Mouse (Mus musculus) urinary bladder, postnatal 10 days (tissue): Measurements from ENCODE around the gene Map3k20.

ENCODE experiments used
- DNase-seq: peaks from one replicate; pipeline ENCODE4 v3.0.0; 2022; ENCODE audit warnings: low spot score

Map3k20 gene

GRCm38 (mm10) chr2:72426776-72427175 is 141.3 kb downstream of the Map3k20 start:
- DNase-seq: no peak

- DNase-seq: no peak
These were observed 141.9 kb downstream of the Map3k20 start for GRCm38 (mm10) chr2:72427288-72427687.

GRCm38 (mm10) chr2:72438941-72439533 is 153.6 kb downstream of the Map3k20 start:
- no peak for DNase-seq

- DNase-seq: no peak
These were observed 155.6 kb downstream of the Map3k20 start for GRCm38 (mm10) chr2:72441010-72441409.

- no peak for DNase-seq
These were observed 157.4 kb downstream of the Map3k20 start for GRCm38 (mm10) chr2:72442825-72443224.

- DNase-seq: no peak
These were observed 158.5 kb downstream of the Map3k20 start for GRCm38 (mm10) chr2:72443960-72444359.

GRCm38 (mm10) chr2:72446106-72446505 is 160.7 kb downstream of the Map3k20 start:
- no peak for DNase-seq

GRCm38 (mm10) chr2:72446615-72447014 is 161.2 kb downstream of the Map3k20 start:
- DNase-seq: no peak

- no peak for DNase-seq
These were observed 168.1 kb downstream of the Map3k20 start for GRCm38 (mm10) chr2:72453563-72453962.

- DNase-seq: no peak
These were observed 170.8 kb downstream of the Map3k20 start for GRCm38 (mm10) chr2:72456189-72456588.

GRCm38 (mm10) chr2:72464376-72465014 is 179.1 kb downstream of the Map3k20 start:
- no peak for DNase-seq

- DNase-seq: no peak
These were observed 182.2 kb downstream of the Map3k20 start for GRCm38 (mm10) chr2:72467604-72468003.

GRCm38 (mm10) chr2:72471415-72472070 is 186.1 kb downstream of the Map3k20 start:
- DNase-seq: no peak

GRCm38 (mm10) chr2:72474531-72475287 is 189.3 kb downstream of the Map3k20 start:
- DNase-seq: no peak

- DNase-seq: no peak
These were observed 190.0 kb downstream of the Map3k20 start for GRCm38 (mm10) chr2:72475423-72475796.

GRCm38 (mm10) chr2:72475797-72476485 is 190.5 kb downstream of the Map3k20 start, which contains the start of gene Cdca7:
Cdca7 (plus strand) TSS chr2:72476159.
- DNase-seq: peak; percentile 16

GRCm38 (mm10) chr2:72476486-72477211 is 191.2 kb downstream of the Map3k20 start:
- no peak for DNase-seq

- DNase-seq: no peak
These were observed 191.8 kb downstream of the Map3k20 start for GRCm38 (mm10) chr2:72477221-72477620.

- no peak for DNase-seq
These were observed 192.7 kb downstream of the Map3k20 start for GRCm38 (mm10) chr2:72478176-72478575.

GRCm38 (mm10) chr2:72478921-72479320 is 193.5 kb downstream of the Map3k20 start:
- DNase-seq: no peak

- no peak for DNase-seq
These were observed 194.4 kb downstream of the Map3k20 start for GRCm38 (mm10) chr2:72479818-72480217.
